Mouse (Mus musculus) left cerebral cortex, postnatal 4 days (tissue): ENCODE results near the gene Camkk1. TPM values are rescaled to one million over a fixed set of nuclear protein-coding genes. Genes with fewer than 3 reads are reported as not detected.

Source experiments
- DNase-seq: peaks from one replicate; pipeline ENCODE4 v3.0.0-alpha.2; 2022
- intact Hi-C: fragments of 180-260 bp; cut with DNase I; formaldehyde crosslinking; loops from one replicate; pipeline ENCODE4 v1.15.1; 2025
- total RNA-seq, 2 experiments: library from RNA; stranded (reverse); gene quantifications; 2 replicates each; pipeline ENCODE4 v1.2.3; 2021

Camkk1 gene
- total RNA-seq, 2 experiments from 2014 or later, result 28.7 to 30.5 TPM

DNA sequence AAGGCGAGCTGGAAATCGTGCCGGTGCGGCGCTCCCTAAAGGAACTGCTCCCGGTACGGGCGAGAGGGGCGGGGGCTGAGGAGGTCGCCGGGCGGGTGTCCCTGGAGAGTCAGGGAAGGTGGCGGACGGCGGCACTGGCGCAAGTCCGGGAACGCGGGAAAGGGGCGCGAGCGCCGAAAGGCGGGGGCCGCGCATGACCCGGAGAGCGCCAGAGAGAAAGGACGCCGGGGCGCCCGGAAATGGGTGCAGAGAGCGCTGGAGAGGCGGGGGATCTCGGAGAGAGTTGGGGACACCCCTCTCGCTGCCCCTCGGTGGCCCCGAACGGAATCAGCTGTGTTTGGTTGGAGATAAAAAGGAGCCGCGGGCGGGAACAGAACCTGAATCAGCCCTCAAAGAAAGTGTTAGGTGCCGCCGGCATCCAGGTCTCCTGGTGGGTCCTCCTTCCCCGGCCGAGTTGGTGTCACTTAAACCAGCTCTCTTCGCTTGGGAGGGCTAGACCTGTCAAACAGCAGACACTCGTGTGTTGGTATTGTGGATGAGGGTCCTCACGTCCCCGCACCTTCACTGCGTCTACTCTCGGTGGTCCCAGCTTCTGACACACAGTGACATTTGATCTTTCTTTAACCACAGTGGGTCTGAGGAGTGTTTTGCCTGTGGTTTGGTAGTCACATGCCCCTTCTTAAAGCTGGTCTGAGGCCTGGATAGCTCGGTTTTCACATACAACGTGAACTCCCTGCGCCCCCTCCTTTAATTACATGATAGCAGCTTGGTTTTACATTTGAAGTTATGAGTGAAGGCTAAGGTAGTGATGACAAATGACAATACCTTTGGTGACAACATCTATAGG lies 29.4 kb downstream of the Camkk1 start:
- DNase-seq, result no peak
- intact Hi-C loops, result loop anchor here (5.0 kb wide), 2 partner anchors 41 to 121 kb away; no protein-coding TSS in a partner anchor

DNA sequence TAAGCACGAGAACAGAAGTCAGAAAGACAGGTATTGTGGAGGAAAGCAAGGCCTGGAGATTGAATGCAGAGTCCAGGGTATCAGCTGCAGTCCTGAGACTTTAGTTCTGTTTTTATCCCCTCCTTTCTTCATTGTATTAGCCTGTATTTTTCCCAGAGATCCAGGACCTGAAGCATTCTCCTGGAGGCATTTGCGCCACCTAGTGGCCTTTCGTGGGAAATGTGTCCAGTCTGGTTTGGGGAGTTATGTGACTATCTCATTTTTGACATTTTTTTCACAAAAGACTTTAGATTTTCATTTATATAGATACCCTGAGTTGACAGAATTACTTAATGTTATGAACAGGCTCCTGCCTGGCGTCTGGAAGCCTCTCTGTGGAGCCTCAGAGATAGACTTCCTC lies 30.5 kb downstream of the Camkk1 start:
- DNase-seq, result peak; percentile 80
- intact Hi-C loops, result loop anchor here (5.0 kb wide), 2 partner anchors 42 to 122 kb away; no protein-coding TSS in a partner anchor

DNA sequence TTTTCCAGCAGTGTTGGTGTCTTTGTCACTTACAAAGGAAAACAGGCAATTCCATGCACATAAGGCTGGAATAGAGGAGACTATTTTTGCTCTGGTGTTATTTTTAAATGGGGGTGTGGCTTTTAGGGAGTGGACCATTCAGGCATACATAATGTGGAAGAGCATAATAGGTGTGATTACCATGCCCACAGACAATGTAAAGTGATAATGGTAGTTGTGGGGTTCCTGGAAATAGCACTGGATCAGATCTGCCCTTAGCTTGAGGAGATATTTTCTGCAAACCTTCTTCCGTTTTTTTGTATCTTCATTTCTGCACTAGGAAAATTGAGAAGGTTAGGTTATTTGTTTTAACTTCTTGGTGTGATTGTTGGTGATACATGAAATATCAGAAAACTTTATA lies 34.0 kb downstream of the Camkk1 start:
- intact Hi-C loops, result no loop called here
- no peak for DNase-seq

DNA sequence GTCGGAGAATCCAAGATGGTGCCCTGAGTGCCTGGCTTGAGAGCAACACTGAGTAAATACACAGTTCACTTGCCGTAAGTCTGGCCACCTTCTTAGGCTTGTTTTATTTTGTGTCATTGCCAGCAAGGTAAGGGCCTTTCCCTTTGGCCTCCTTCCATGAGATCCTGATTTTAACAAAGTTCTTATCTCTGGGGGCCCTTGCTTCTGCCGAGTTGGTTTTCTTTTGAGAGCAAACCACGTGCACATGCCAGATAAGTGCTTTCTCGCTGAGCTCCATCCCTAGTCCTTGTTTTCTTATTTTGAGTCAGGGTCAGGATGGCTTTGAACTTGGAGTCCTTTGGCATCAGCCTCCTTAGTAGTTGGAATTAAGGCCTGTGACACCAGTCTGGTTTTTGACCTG lies 38.9 kb downstream of the Camkk1 start:
- DNase-seq, result no peak
- intact Hi-C loops, result no loop called here

DNA sequence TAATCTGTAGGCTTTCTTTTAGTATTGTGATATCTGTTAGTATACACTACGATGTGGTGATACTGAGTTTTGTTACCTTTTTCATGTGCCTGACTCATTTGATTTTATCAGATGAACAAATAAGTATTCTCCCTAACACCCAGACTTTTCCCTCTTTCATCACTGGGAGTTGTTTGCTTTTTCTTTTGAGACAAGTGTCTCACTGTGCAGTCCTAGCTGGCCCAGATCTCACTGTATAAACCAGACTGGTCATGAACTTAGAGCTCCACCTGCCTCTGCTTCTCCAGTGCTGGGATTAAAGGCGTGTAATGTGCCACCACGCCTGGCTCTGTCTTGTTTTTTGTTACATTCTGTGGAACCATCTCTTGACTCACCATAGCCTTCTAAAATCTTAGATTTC lies 40.8 kb downstream of the Camkk1 start:
- intact Hi-C loops, result no loop called here
- DNase-seq, result no peak

DNA sequence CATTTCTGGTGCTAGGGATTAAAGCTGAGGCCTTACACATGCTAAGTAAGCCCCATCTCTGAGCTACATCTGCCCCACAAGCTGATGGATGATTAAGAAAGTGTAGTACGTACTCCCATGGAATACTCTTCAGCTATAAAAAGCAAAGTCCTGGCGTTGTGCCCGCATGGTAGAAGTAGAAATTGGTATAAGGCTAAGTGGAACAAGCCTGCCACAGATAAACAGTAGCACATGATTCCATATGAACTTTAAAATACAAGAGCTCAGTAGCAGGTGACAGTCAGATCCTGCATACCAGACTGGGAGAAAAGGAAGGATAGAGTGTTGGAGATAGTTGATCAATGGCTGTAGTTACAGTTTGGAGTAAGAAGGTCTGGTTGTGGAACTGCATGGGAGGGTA lies 42.6 kb downstream of the Camkk1 start:
- intact Hi-C loops, result no loop called here
- no peak for DNase-seq

DNA sequence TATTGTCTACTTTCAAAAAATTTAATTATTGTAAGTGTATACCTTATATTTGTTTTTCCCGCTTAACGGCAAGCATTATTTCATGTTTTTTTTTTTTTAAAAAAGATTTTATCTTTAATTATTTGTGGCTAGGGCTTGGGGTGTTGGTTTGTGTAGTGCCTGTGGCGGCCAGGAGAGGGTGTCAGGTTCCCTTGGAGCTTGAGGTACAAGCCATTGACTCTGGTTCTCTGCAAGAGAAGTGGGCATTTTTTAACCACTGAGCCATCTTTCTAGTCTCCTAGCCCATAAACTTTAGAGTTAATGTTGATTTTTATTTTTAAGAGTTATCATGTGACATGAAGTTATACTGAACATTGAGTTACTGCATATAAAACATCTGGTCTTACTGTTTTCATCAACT lies 53.0 kb downstream of the Camkk1 start:
- intact Hi-C loops, result loop anchor here (10.0 kb wide), 1 partner anchor 1303 kb away; no protein-coding TSS in a partner anchor
- DNase-seq, result peak; percentile 37

DNA sequence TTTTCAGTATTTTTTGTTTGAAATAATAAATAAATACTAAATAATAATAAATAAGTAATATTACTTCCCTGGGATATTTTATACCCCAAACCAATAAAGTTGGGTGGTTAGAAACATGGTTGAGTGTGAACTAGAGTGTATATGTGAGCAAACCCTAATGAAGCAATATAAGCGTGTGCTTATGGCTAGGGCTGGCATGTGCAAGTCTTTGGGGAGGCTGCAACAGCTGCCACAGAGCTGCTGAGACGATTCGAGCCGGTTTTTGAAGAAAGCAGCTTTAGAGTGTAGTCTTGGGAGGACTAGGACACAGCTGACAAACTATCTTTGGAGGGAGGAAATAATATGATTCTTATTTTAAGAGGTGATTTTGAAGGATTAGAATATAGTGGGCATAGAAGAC lies 57.5 kb downstream of the Camkk1 start:
- DNase-seq, result no peak
- intact Hi-C loops, result loop anchor here (10.0 kb wide), 1 partner anchor 1299 kb away; no protein-coding TSS in a partner anchor

DNA sequence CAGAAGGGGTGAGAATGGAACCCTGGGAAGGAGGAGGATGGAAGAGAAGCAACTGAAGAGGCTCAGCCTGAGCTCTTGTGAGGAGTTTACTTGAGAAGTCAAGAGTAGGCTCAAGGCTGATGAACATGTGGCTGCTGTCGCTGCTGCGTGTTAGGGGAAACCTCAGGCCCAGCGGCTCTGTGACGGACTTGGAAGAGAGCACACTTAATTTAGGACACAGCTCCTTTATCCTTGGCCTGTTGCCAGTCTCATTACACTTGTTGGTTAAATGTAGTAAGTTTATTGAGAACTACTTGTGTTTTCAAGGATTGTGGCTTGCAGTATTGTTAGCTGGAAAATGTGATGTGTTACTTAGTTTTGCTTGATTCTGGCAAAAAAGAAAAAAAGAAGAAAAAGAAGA lies 57.9 kb downstream of the Camkk1 start:
- DNase-seq, result no peak
- intact Hi-C loops, result loop anchor here (10.0 kb wide), 1 partner anchor 1298 kb away; no protein-coding TSS in a partner anchor

DNA sequence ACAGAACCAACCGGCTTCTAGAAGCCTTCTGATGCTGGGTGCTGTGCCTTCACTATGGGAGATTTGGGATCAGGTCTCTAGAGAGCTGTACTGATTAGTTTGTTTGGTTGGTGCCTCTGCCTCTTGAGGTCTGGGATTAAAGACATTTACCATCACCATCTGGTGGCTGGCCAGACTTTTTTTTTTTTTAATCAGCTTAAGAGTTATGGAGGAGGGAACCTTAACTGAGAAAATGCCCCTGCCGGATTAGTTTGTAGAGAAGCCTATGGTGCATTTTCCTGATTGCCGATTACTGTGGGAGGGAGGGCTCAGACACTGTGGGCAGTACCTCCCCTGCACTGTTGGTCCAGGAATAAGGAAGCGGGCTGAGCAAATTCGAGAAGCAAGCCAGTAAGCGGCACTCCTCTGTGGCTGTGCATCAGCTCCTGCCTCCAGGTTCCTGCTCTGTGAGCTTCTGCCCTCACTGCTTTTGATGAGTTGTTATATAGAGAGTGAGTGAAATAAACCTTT lies 58.5 kb downstream of the Camkk1 start:
- no peak for DNase-seq
- intact Hi-C loops, result loop anchor here (10.0 kb wide), 1 partner anchor 1298 kb away; no protein-coding TSS in a partner anchor

DNA sequence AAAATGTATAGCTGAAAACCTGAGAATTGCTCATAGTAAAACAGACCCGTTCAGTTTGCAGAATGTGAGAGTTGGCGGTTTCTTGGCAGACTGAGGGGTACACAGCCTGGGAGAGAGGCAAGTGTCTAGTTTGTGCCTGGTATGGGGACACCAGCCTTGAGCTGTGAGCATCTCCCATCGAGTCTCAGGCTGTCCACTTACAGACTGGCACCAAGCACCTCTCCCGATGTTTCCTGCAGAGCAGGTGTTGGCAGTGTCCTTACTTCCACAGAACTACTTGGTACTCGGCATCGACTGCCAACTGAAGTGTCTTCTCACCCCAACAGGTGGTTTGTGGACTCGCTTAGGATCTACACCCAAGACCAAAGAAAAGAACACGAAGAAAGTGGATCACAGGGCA lies 59.8 kb downstream of the Camkk1 start:
- intact Hi-C loops, result loop anchor here (10.0 kb wide), 1 partner anchor 1296 kb away; no protein-coding TSS in a partner anchor
- no peak for DNase-seq

DNA sequence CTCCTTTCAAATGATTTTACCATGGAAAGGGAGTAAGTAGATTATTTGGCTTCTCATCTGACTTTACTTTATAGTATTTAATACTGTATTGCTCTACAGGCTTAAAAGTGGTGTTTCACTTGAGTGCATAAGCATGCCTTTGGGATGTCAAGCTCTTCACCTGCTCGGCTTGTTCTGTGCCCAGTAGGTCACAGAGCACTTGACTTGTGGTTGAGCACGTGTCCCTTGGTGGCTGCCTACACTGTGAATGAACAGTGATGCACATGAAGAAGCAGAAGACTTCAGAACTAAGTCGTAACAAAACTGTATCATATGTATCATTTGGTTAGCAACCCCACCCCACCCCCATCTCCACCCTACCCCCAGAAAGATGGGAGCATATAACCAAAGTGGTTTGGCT lies 61.5 kb downstream of the Camkk1 start:
- no peak for DNase-seq
- intact Hi-C loops, result no loop called here

DNA sequence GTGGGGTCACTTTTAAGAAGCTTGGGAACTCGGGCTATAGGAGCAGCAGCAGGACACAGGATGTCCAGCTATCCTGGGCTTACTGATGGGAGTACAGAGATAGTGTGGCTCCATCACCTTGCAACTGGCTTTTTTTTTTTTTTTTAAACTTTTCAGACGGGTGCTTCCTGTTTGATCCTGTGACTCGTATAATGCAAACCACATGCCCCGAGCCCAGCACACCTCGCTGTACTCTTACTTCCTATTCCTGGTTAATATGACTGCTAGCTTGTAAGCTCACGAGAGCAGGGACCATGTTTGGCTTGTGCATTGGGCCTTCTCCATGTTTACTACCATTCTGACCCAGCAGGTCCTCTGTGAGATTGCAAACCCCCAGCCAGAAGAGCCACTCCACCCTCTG lies 65.5 kb downstream of the Camkk1 start:
- intact Hi-C loops, result no loop called here
- DNase-seq, result no peak

DNA sequence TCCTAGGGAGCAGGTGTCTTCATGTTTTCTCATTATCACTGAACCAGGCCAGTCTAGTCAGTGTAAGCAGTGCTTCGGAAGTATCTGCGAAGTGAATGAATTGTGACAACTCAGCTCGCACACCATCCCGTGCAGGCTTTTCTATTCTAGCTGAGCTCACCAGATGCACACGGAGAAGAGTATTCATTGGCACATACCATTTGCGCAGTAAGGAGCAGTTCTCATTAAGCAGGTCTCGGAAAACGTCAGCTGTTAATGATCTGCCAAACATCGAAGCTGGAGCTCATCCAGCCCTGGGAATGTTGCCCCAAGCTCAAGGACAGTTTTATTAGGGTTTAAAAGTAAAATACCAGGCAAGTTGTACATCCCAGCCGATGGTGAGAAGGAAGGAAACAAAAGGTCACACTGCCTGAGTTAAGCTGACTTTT lies 66.0 kb downstream of the Camkk1 start:
- intact Hi-C loops, result no loop called here
- peak; percentile 57 for DNase-seq

DNA sequence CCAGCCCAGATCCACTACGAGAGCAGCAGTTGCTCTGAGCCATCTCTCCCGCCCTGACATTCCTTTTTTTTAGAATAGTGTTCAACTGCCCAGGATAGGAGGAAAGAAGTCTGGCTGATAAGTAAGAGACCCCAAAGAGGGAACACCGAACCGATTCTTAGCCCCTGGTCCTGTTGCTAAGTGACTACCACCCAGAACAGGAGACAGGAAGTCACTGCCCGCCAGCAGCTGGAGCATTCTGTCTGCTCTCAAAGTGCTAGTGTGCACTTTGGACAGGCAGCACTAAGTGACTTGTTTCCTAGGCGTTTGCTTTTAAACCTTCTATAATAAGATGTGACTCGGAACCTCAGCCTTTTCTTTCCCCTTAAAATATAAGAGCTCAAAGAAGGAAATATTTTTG lies 66.6 kb downstream of the Camkk1 start:
- DNase-seq, result no peak
- intact Hi-C loops, result no loop called here

DNA sequence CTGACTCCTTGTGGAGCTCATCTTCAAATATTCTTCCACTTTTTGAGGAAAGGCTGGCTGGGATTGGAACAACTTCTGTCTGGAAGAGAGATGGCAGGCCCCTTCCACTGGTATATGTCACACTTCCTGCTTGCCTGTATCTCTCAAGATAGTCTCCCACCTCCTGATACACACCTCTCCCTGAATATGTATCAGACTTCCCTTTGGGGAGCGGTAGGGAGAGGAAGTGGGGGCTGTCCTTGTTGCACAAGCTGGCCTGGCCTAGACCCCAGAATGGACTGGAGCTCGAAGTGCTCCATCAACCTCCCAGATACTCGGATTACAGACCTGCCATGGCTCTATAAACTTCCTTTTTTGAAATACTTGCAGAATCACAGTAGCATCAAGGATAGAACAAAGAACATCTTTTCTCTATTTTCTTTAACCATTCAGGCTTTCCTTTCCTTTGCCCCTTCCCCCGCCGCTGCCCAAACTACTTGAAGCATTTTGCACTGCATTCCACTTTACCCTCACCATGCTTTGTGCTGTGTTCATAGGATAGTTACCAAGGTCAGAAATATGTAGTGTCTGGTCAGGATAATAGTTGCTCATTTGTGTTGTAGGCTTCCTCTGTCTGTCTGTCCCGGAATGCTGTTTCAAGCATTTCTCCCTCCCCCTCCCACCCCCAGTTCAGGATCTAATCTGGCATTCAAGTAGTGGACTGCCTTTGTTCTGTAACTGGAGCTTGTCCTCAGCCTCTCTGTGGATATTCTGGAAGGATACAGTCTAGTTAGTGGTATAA lies 69.1 kb downstream of the Camkk1 start:
- intact Hi-C loops, result no loop called here
- DNase-seq, result no peak

DNA sequence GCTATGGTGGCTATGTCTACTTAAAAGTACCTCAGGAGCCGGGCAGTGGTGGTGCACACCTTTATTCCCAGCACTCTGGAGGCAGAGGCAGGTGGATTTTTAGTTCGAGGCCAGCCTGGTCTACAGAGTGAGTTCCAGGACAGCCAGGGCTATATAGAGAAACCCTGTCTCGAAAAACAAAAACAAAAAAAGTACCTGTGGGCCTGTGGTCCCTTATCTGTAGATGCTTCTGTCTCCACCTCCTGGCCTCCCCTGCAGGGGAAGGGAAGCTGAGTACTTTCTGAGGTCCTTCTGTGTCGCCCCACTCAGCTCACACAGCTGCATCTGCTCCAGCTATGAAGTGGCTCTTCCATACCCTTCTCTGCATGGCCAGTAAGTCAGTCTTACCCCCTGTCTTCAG lies 71.5 kb downstream of the Camkk1 start, which contains the start of gene Itgae:
Gene Itgae (plus strand): TSS at position 301 of the 400 bp plus-strand sequence.
- intact Hi-C loops, result no loop called here
- DNase-seq, result no peak

DNA sequence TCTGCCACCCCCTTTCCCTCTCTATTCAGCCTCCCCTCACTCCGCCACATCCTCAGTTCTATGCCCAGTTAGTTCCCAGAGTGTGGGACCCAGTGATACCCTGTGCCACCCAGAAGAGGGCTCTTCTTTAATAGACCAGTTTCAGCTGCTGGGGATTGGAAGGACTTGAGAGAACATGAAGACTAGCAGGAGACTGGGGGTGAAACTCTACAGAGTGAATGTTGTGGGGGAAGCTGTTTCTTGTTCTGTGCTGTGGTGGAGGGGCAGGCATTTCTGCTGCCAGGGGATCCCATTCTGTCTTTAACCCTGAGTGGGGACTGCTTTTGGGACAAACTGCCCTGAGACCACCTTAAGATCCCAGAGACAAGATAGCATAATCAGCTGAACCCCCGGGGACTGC lies 72.0 kb downstream of the Camkk1 start:
- no peak for DNase-seq
- intact Hi-C loops, result no loop called here
